Mouse (Mus musculus) midbrain, embryonic 14.5 days (tissue): ENCODE data around the gene Acp4. TPM values are rescaled to one million over a fixed set of nuclear protein-coding genes. Genes with fewer than 3 reads are reported as not detected.
"Not testable (repeated sequence)": the region's sequence is repeated elsewhere in the genome, so short reads cannot be mapped to it uniquely, and the experiment has no call there.

Experiments
- ATAC-seq: fragments of 200-750 bp; cut with Nextera tagmentation; 2 replicates; pipeline ENCODE4 v1.8.0; 2017; ENCODE audit warnings: moderate number of reproducible peaks, moderate library complexity; ENCODE audit not compliant: low FRiP score, low TSS enrichment
- DNase-seq: peaks from one replicate; pipeline ENCODE4 v3.0.0-alpha.2; 2015
- H3K27ac ChIP-seq: fragments of 300-500 bp; sonication (generic); replicated peaks from 2 replicates; pipeline ENCODE4 v1.5.1; 2014; ENCODE audit warnings: mild to moderate bottlenecking, low read depth, low read length, moderate library complexity
- H3K27me3 ChIP-seq: fragments of 300-500 bp; sonication (generic); 2 replicates; pipeline ENCODE4 v1.6.1; 2014; ENCODE audit warnings: low read length, control low read depth, mixed read lengths; ENCODE audit not compliant: control insufficient read depth, insufficient read depth
- H3K36me3 ChIP-seq: fragments of 300-500 bp; sonication (generic); 2 replicates; pipeline ENCODE4 v1.6.1; 2014; ENCODE audit warnings: low read length, control low read depth; ENCODE audit not compliant: control insufficient read depth, insufficient read depth
- H3K4me1 ChIP-seq: fragments of 300-500 bp; sonication (generic); 2 replicates; pipeline ENCODE4 v1.6.1; 2014; ENCODE audit warnings: mild to moderate bottlenecking, antibody characterized with exemption, low read length, control low read depth; ENCODE audit not compliant: control insufficient read depth, insufficient read depth
- H3K4me2 ChIP-seq: fragments of 300-500 bp; sonication (generic); 2 replicates; pipeline ENCODE4 v1.6.1; 2014; ENCODE audit warnings: mild to moderate bottlenecking, low read length, moderate library complexity
- H3K4me3 ChIP-seq: fragments of 300-500 bp; sonication (generic); replicated peaks from 2 replicates; pipeline ENCODE4 v1.5.1; 2014; ENCODE audit warnings: low read depth, low read length
- H3K9ac ChIP-seq: fragments of 300-500 bp; sonication (generic); replicated peaks from 2 replicates; pipeline ENCODE4 v1.6.1; 2014; ENCODE audit warnings: mild to moderate bottlenecking, low read length, moderate library complexity
- H3K9me3 ChIP-seq: fragments of 300-500 bp; sonication (generic); 2 replicates; pipeline ENCODE4 v1.6.1; 2016; ENCODE audit warnings: low read length, control low read depth, mixed read lengths; ENCODE audit not compliant: control insufficient read depth
- WGBS: fragments of 180-500 bp; shearing (Covaris S2); extraction: QIAGEN DNeasy Blood & Tissue Kit; methylation state at CpG from one replicate; pipeline ENCODE4 v1.1.7; 2014; 5-methylcytosine and 5-hydroxymethylcytosine counted together
- polyA plus RNA-seq: library from polyadenylated mRNA; unstranded; fragments of >200 nt; fragmentation: Nextera tagmentation; extraction: Ambion mirVana; gene quantifications from 2 replicates; pipeline ENCODE4 v1.2.1, GENCODE M21; 2014

The Acp4 gene
- polyA plus RNA-seq, 1 experiment from 2014 or later, result not detected

- no peak for DNase-seq
- WGBS, result 71% methylated on average over 15 of the region's 15 CpGs
- no peak for ATAC-seq
- no peaks in the 10 kb centered on the region for H3K27me3 ChIP-seq
- no peak overlapping the region for H3K27ac ChIP-seq
- no peak overlapping the region for H3K4me2 ChIP-seq
- H3K4me1 ChIP-seq, result 0 out of 2 replicates have a peak, but pooled peaks cover 3% of the 10 kb centered on the region
- H3K9ac ChIP-seq, result no peak overlapping the region
- H3K36me3 ChIP-seq, result peaks cover 52% of the 10 kb centered on the region
- H3K9me3 ChIP-seq, result no peaks in the 10 kb centered on the region
- H3K4me3 ChIP-seq, result no peak overlapping the region
Measured at GRCm38 (mm10) chr7:44253023-44253616, 4.1 kb downstream of the Acp4 start.

- H3K27me3 ChIP-seq, ATAC-seq, H3K4me2 ChIP-seq, DNase-seq, H3K27ac ChIP-seq, H3K4me1 ChIP-seq, H3K4me3 ChIP-seq, H3K9ac ChIP-seq, H3K9me3 ChIP-seq: not testable (repeated sequence)
- 91% methylated on average over 17 of the region's 17 CpGs for WGBS
- H3K36me3 ChIP-seq, result peaks cover 52% of the 10 kb centered on the region
Measured at GRCm38 (mm10) chr7:44250732-44251275, 6.4 kb downstream of the Acp4 start.

- no peaks in the 10 kb centered on the region for H3K9me3 ChIP-seq
- no peak overlapping the region for H3K27ac ChIP-seq
- no peak overlapping the region for H3K4me2 ChIP-seq
- peaks cover 13% of the 10 kb centered on the region for H3K4me1 ChIP-seq
- ATAC-seq, result no peak
- no peak for DNase-seq
- no peak overlapping the region for H3K9ac ChIP-seq
- H3K36me3 ChIP-seq, result peaks cover 52% of the 10 kb centered on the region
- H3K27me3 ChIP-seq, result no peaks in the 10 kb centered on the region
- WGBS, result 91% methylated on average over 4 of the region's 4 CpGs
- H3K4me3 ChIP-seq, result no peak overlapping the region
Measured at GRCm38 (mm10) chr7:44249248-44249647, 7.9 kb downstream of the Acp4 start.

DNA sequence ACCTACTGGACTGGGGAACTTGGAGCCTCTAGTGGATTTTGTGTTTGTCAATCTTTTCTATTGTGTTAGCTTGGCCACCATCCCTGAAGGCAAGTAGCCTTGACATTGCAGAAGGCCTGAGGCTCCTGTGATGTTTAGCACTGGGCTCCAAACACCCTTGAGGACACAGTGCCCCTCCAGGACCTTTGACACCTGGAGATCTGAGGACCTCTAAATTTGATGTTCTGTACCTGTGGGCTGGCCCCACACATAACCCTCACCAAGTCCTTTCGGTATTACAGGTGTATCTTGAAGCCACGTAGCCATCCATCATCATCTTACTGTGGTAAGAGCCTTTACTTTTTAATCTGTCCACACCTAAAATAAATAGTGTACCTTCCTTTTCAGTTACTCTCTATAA, 9.2 kb downstream of the Acp4 start:
- Histone ChIP-seq H3K4me2 (peak overlapping the region; percentile 79), H3K27ac (no peak overlapping the region), H3K36me3 (peaks cover 41% of the 10 kb centered on the region), H3K27me3 (no peaks in the 10 kb centered on the region), H3K9ac (peak overlapping the region; percentile 94; the same call in 1 of the 2 replicates), H3K4me3 (peak overlapping the region; percentile 91), H3K9me3 (no peaks in the 10 kb centered on the region), H3K4me1 (peaks cover 13% of the 10 kb centered on the region)
- WGBS, result 93% methylated on average over 2 of the region's 2 CpGs
- no peak for DNase-seq
- ATAC-seq, result no peak

GRCm38 (mm10) chr7:44246984-44247470, 10.2 kb downstream of the Acp4 start:
- peak overlapping the region; percentile 94 for H3K9ac ChIP-seq
- under 1% methylated on average over 22 of the region's 23 CpGs for WGBS
- peaks cover 32% of the 10 kb centered on the region for H3K36me3 ChIP-seq
- H3K4me1 ChIP-seq, result peaks cover 13% of the 10 kb centered on the region
- DNase-seq, result peak; percentile 79
- H3K4me3 ChIP-seq, result peak overlapping the region; percentile 91
- H3K27ac ChIP-seq, result peak overlapping the region; percentile 95
- peak; percentile 41 for ATAC-seq
- H3K9me3 ChIP-seq, result no peaks in the 10 kb centered on the region
- no peaks in the 10 kb centered on the region for H3K27me3 ChIP-seq
- peak overlapping the region; percentile 79 for H3K4me2 ChIP-seq

- H3K27me3 ChIP-seq, result no peaks in the 10 kb centered on the region
- WGBS, result under 1% methylated on average over 62 of the region's 62 CpGs
- ATAC-seq (peak; percentile 90), DNase-seq (peak; percentile 97)
- peak within 1 kb of the TSS; percentile 79 for H3K4me2 ChIP-seq
- peaks cover 28% of the 10 kb centered on the region for H3K36me3 ChIP-seq
- no peaks in the 10 kb centered on the region for H3K9me3 ChIP-seq
- H3K27ac ChIP-seq, result peak within 1 kb of the TSS; percentile 95
- peak within 1 kb of the TSS; percentile 94 for H3K9ac ChIP-seq
- peaks cover 13% of the 10 kb centered on the region for H3K4me1 ChIP-seq
- H3K4me3 ChIP-seq, result peak within 1 kb of the TSS; percentile 91
Measured at GRCm38 (mm10) chr7:44246055-44246983, 10.9 kb downstream of the Acp4 start, which contains the start of the genes 1700028J19Rik and 2410002F23Rik. Gene 1700028J19Rik (minus strand): TSS chr7:44246695. Gene 2410002F23Rik (plus strand): TSS chr7:44246722.

DNA sequence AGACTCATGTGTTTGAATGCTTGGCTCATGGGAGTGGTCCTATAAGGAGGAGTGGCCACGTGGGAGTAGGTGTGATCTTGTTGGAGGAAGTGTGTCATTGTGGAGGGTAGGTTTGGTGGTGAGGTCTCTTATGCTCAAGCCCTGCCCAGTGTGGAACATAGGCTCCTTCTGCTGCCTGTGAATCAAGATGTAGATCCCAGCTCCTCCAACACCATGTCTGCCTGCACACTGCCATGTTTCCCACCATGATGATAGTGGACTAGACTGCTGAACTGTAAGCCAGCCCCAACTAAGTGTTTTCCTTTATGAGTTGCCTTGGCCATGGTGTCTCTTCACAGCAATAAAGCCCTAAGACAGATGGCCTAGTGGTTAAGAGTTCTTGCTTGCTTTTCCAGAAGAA, 13.1 kb downstream of the Acp4 start:
- Histone ChIP-seq H3K9me3 (no peaks in the 10 kb centered on the region), H3K9ac (no peak overlapping the region), H3K4me1 (peaks cover 13% of the 10 kb centered on the region), H3K36me3 (peaks cover 7% of the 10 kb centered on the region), H3K4me3 (no peak overlapping the region), H3K27me3 (no peaks in the 10 kb centered on the region), H3K27ac (no peak overlapping the region), H3K4me2 (no peak overlapping the region)
- ATAC-seq, result no peak
- no peak for DNase-seq
- 42% methylated on average over 1 of the region's 1 CpGs for WGBS

DNA sequence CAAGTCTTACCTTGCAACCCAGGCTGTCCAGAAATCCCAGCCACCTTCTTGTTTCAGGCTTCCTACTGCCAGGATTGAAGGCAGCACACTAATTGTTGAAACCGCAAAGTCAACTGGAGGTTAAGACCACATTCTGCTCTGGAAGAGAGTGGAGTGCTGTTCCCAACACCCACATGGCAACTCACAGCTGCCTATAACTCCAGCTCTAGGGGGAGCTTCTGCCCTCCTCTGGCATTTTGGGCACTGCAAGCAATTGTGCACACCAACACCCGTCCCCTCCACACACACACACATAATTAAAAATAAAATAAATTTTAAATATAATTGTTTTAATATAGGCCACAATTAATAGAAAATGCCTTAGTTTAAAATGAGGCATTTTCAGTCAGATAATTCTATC, 16.0 kb downstream of the Acp4 start:
- ATAC-seq (no peak), DNase-seq (no peak)
- H3K27me3 ChIP-seq, result no peaks in the 10 kb centered on the region
- WGBS, result 67% methylated on average over 2 of the region's 2 CpGs
- H3K4me2 ChIP-seq, result no peak overlapping the region
- H3K27ac ChIP-seq, result no peak overlapping the region
- H3K36me3 ChIP-seq, result no peaks in the 10 kb centered on the region
- H3K9me3 ChIP-seq, result no peaks in the 10 kb centered on the region
- H3K4me3 ChIP-seq, result no peak overlapping the region
- H3K9ac ChIP-seq, result no peak overlapping the region
- H3K4me1 ChIP-seq, result peaks cover 5% of the 10 kb centered on the region; the same call in 1 of the 2 replicates
